In the genomic region with DNA sequence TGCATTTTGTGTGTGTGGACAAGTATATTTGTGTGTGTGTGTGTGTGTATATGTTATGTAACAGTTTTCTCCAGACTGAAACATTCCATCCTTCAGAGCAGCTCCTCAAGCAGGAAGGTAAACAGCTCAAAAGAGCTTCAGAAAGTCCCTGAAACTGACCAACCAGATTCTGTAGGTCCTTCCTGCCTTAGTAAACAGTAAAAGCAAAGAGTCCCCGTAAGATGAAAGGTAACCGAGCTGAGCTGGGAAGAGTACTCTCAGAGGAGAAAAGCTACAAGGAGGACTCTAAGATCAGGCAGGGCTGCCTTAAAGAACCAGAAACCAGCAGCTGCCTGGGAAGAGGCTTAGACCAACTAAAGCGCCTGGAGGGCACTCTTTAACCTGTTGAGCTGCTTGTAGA, we compare ENCODE assay signal across 22 mouse cellular contexts.
"Had no signal": no experiment of that assay in that cellular context is flagged by ENCODE, and none has a peak within 500 bp of the region (broad histone marks: within the 10 kb centered on the region; RNA-seq: fewer than 3 reads in every experiment).

No protein-coding gene starts in this region.

- H3K9ac ChIP-seq: intestine, embryonic 15.5 days; limb, embryonic 13.5 days; liver, embryonic 12.5 days; liver, embryonic 15.5 days; midbrain, embryonic 12.5 days; midbrain, embryonic 15.5 days; neural tube, embryonic 12.5 days; neural tube, embryonic 15.5 days; stomach, embryonic 15.5 days had no signal

- ATAC-seq: intestine, embryonic 15.5 days; liver, embryonic 12.5 days; midbrain, embryonic 15.5 days had no signal

- H3K4me2 ChIP-seq: intestine, embryonic 15.5 days; limb, embryonic 13.5 days; liver, embryonic 12.5 days; liver, embryonic 15.5 days; midbrain, embryonic 12.5 days; midbrain, embryonic 15.5 days; neural tube, embryonic 12.5 days; neural tube, embryonic 15.5 days; stomach, embryonic 15.5 days had no signal

- DNase-seq: kidney, adult 11 months; kidney, adult 9 months; kidney, postnatal 10 days; kidney, postnatal 4 days; layer of hippocampus, adult 9-11 months; liver; right cerebral cortex, adult 18-20 months; right cerebral cortex, postnatal 14 days; right cerebral cortex, postnatal 4 days; spleen, adult 18-20 months; thymus, postnatal 25 days had no signal

- H3K9me3 ChIP-seq: intestine, embryonic 15.5 days; limb, embryonic 10.5 days; limb, embryonic 13.5 days; liver, embryonic 12.5 days; liver, embryonic 15.5 days; midbrain, embryonic 12.5 days; midbrain, embryonic 15.5 days; neural tube, embryonic 12.5 days; neural tube, embryonic 15.5 days; stomach, embryonic 15.5 days had no signal

- H3K27me3 ChIP-seq: intestine, embryonic 15.5 days; limb, embryonic 13.5 days; liver, embryonic 12.5 days; liver, embryonic 15.5 days; midbrain, embryonic 12.5 days; midbrain, embryonic 15.5 days; neural tube, embryonic 12.5 days; neural tube, embryonic 15.5 days; stomach, embryonic 15.5 days had no signal

- H3K27ac ChIP-seq: intestine, embryonic 15.5 days; limb, embryonic 10.5 days; limb, embryonic 13.5 days; liver, embryonic 12.5 days; liver, embryonic 15.5 days; macrophage; midbrain, embryonic 12.5 days; midbrain, embryonic 15.5 days; neural tube, embryonic 12.5 days; neural tube, embryonic 15.5 days; stomach, embryonic 15.5 days had no signal

- H3K36me3 ChIP-seq: intestine, embryonic 15.5 days; limb, embryonic 10.5 days; limb, embryonic 13.5 days; liver, embryonic 12.5 days; liver, embryonic 15.5 days; midbrain, embryonic 12.5 days; midbrain, embryonic 15.5 days; neural tube, embryonic 12.5 days; neural tube, embryonic 15.5 days; stomach, embryonic 15.5 days had no signal

- H3K4me3 ChIP-seq: intestine, embryonic 15.5 days; limb, embryonic 10.5 days; limb, embryonic 13.5 days; liver, embryonic 12.5 days; liver, embryonic 15.5 days; midbrain, embryonic 12.5 days; midbrain, embryonic 15.5 days; neural tube, embryonic 12.5 days; neural tube, embryonic 15.5 days; stomach, embryonic 15.5 days had no signal

- H3K4me1 ChIP-seq: intestine, embryonic 15.5 days; limb, embryonic 10.5 days; limb, embryonic 13.5 days; liver, embryonic 12.5 days; liver, embryonic 15.5 days; midbrain, embryonic 12.5 days; midbrain, embryonic 15.5 days; neural tube, embryonic 12.5 days; neural tube, embryonic 15.5 days; stomach, embryonic 15.5 days had no signal
